Mouse (Mus musculus) CH12.LX (cell line): Measurements from ENCODE around the gene Ndufs2. TPM values are rescaled to one million over a fixed set of nuclear protein-coding genes. Genes with fewer than 3 reads are reported as not detected.

Source experiments
- DNase-seq: peaks from one replicate; pipeline ENCODE4 v3.0.0-alpha.2; 2013; ENCODE audit errors: extremely low read depth
- H3K27ac ChIP-seq: 2 replicates; pipeline ENCODE4 v1.5.1; 2012; ENCODE audit warnings: low read depth, mild to moderate bottlenecking, control low read depth, moderate library complexity; ENCODE audit not compliant: insufficient read depth
- H3K27me3 ChIP-seq: replicated peaks from 2 replicates; pipeline ENCODE3; 2012; ENCODE audit warnings: inconsistent platforms
- H3K36me3 ChIP-seq, 2 experiments: replicated peaks in 1 of 2; 2 replicates each; pipeline versions ENCODE3 to v1.6.1; 2012; ENCODE audit warnings: inconsistent platforms in 1 of 2, low read length in 1 of 2, mild to moderate bottlenecking in 1 of 2, mixed read lengths in 1 of 2, moderate library complexity in 1 of 2; ENCODE audit not compliant: control insufficient read depth in 1 of 2, insufficient read depth in 1 of 2
- H3K4me1 ChIP-seq, 2 experiments: 2 replicates each; pipeline ENCODE4 v1.6.1; 2012; ENCODE audit warnings: inconsistent platforms in 1 of 2, moderate library complexity in 1 of 2; ENCODE audit not compliant: insufficient read depth in 2 of 2, control insufficient read depth in 1 of 2
- H3K4me2 ChIP-seq: 2 replicates; pipeline ENCODE4 v1.6.1; 2012; ENCODE audit warnings: low read depth, mild to moderate bottlenecking, control low read depth; ENCODE audit not compliant: poor library complexity, insufficient read depth, severe bottlenecking
- H3K4me3 ChIP-seq, 3 experiments: fragments of 150-350 bp in 1 of 3; sonication (generic) in 1 of 3; replicated peaks in 1 of 3; 2 replicates each; pipeline versions ENCODE3 to v1.5.1; 2011 to 2012; ENCODE audit warnings: low read depth in 2 of 3, low read length in 2 of 3, mild to moderate bottlenecking in 2 of 3, moderate library complexity in 2 of 3, control low read depth in 1 of 3, improper control_type of control experiment in 1 of 3, inconsistent platforms in 1 of 3, mixed read lengths in 1 of 3; ENCODE audit not compliant: poor library complexity in 1 of 3
- H3K79me2 ChIP-seq: replicated peaks from 2 replicates; pipeline ENCODE4 v1.6.1; 2012; ENCODE audit warnings: mild to moderate bottlenecking, moderate library complexity; ENCODE audit not compliant: control insufficient read depth, poor library complexity, insufficient read depth, severe bottlenecking; ENCODE audit errors: extremely low read depth
- H3K9ac ChIP-seq: 2 replicates; pipeline ENCODE4 v1.6.1; 2012; ENCODE audit warnings: low read depth, mild to moderate bottlenecking, control low read depth, moderate library complexity; ENCODE audit not compliant: insufficient read depth
- H3K9me3 ChIP-seq: replicated peaks from 2 replicates; pipeline ENCODE3; 2012; ENCODE audit warnings: low read length, inconsistent platforms, mixed read lengths
- CHD2 ChIP-seq: IDR thresholded peaks from 2 replicates; pipeline ENCODE4 v1.6.1; 2011; ENCODE audit warnings: low read length, improper control_type of control experiment
- CTCF ChIP-seq, 2 experiments: IDR thresholded peaks in 1 of 2; conservative IDR thresholded peaks in 1 of 2; 2 replicates each; pipeline ENCODE4 v1.5.1; 2011 to 2012; ENCODE audit warnings: low read depth in 2 of 2, low read length in 2 of 2, improper control_type of control experiment in 1 of 2, inconsistent platforms in 1 of 2, mild to moderate bottlenecking in 1 of 2, moderate library complexity in 1 of 2
- E2F4 ChIP-seq: IDR thresholded peaks from 2 replicates; pipeline ENCODE4 v1.6.1; 2011; ENCODE audit warnings: low read depth, low read length, improper control_type of control experiment; ENCODE audit not compliant: insufficient replicate concordance
- ELF1 ChIP-seq: IDR thresholded peaks from 2 replicates; pipeline ENCODE4 v1.6.1; 2014; ENCODE audit warnings: low read depth, mild to moderate bottlenecking, inconsistent platforms, low read length, improper control_type of control experiment
- EP300 ChIP-seq: IDR thresholded peaks from 2 replicates; pipeline ENCODE4 v1.6.1; 2011; ENCODE audit warnings: low read length, improper control_type of control experiment
- ETS1 ChIP-seq: conservative IDR thresholded peaks from 2 replicates; pipeline ENCODE4 v1.6.1; 2012; ENCODE audit warnings: low read depth, mild to moderate bottlenecking, inconsistent platforms, low read length, improper control_type of control experiment, moderate library complexity
- HCFC1 ChIP-seq: IDR thresholded peaks from 2 replicates; pipeline ENCODE4 v1.6.1; 2012; ENCODE audit warnings: low read depth, mild to moderate bottlenecking, inconsistent platforms, low read length, improper control_type of control experiment
- KAT2A ChIP-seq: IDR thresholded peaks from 2 replicates; pipeline ENCODE4 v1.6.1; 2012; ENCODE audit warnings: low read length, improper control_type of control experiment, inconsistent platforms; ENCODE audit not compliant: insufficient replicate concordance
- MAFK ChIP-seq: IDR thresholded peaks from 2 replicates; pipeline ENCODE4 v1.6.1; 2011; ENCODE audit warnings: low read length, improper control_type of control experiment; ENCODE audit not compliant: insufficient replicate concordance
- MAX ChIP-seq: IDR thresholded peaks from 2 replicates; pipeline ENCODE4 v1.6.1; 2011; ENCODE audit warnings: low read length, improper control_type of control experiment
- MAZ ChIP-seq: IDR thresholded peaks from 2 replicates; pipeline ENCODE4 v1.6.1; 2012; ENCODE audit warnings: low read depth, mild to moderate bottlenecking, inconsistent platforms, low read length, improper control_type of control experiment, moderate library complexity
- MEF2A ChIP-seq: IDR thresholded peaks from 2 replicates; pipeline ENCODE4 v1.6.1; 2014; ENCODE audit warnings: low read depth, mild to moderate bottlenecking, inconsistent platforms, low read length, improper control_type of control experiment, borderline replicate concordance
- MXI1 ChIP-seq: IDR thresholded peaks from 2 replicates; pipeline ENCODE4 v1.6.1; 2011; ENCODE audit warnings: mild to moderate bottlenecking, low read depth, low read length, improper control_type of control experiment
- MYC ChIP-seq: IDR thresholded peaks from 2 replicates; pipeline ENCODE4 v1.6.1; 2011; ENCODE audit warnings: low read depth, mild to moderate bottlenecking, improper control_type of control experiment, low read length
- NELFE ChIP-seq: IDR thresholded peaks from 2 replicates; pipeline ENCODE4 v1.6.1; 2011; ENCODE audit warnings: low read depth, low read length, improper control_type of control experiment
- NRF1 ChIP-seq: IDR thresholded peaks from 2 replicates; pipeline ENCODE4 v1.6.1; 2014; ENCODE audit warnings: low read depth, mild to moderate bottlenecking, inconsistent platforms, low read length, improper control_type of control experiment, moderate library complexity
- PAX5 ChIP-seq: IDR thresholded peaks from 2 replicates; pipeline ENCODE4 v1.6.1; 2012; ENCODE audit warnings: low read length, inconsistent platforms, mixed read lengths
- POLR2AphosphoS2 ChIP-seq: IDR thresholded peaks from 2 replicates; pipeline ENCODE4 v1.6.1; 2011; ENCODE audit warnings: low read depth, low read length, improper control_type of control experiment
- RAD21 ChIP-seq: IDR thresholded peaks from 2 replicates; pipeline ENCODE4 v1.6.1; 2011; ENCODE audit warnings: low read depth, mild to moderate bottlenecking, low read length, improper control_type of control experiment, moderate library complexity
- SIN3A ChIP-seq: IDR thresholded peaks from 2 replicates; pipeline ENCODE4 v1.6.1; 2012; ENCODE audit warnings: low read length, improper control_type of control experiment, inconsistent platforms
- SMC3 ChIP-seq: IDR thresholded peaks from 2 replicates; pipeline ENCODE4 v1.6.1; 2011; ENCODE audit warnings: low read depth, low read length, improper control_type of control experiment
- TBP ChIP-seq: conservative IDR thresholded peaks from 2 replicates; pipeline ENCODE4 v1.6.1; 2011; ENCODE audit warnings: low read depth, low read length, improper control_type of control experiment
- UBTF ChIP-seq: IDR thresholded peaks from 2 replicates; pipeline ENCODE4 v1.6.1; 2012; ENCODE audit warnings: low read depth, mild to moderate bottlenecking, inconsistent platforms, low read length, improper control_type of control experiment, moderate library complexity
- USF1 ChIP-seq: IDR thresholded peaks from 2 replicates; pipeline ENCODE4 v1.6.1; 2014; ENCODE audit warnings: low read depth, mild to moderate bottlenecking, inconsistent platforms, low read length, improper control_type of control experiment
- ZC3H11A ChIP-seq: IDR thresholded peaks from 2 replicates; pipeline ENCODE4 v1.6.1; 2012; ENCODE audit warnings: low read depth, mild to moderate bottlenecking, inconsistent platforms, low read length, improper control_type of control experiment
- ZKSCAN1 ChIP-seq: IDR thresholded peaks from 2 replicates; pipeline ENCODE4 v1.6.1; 2012; ENCODE audit warnings: low read depth, inconsistent platforms, low read length, improper control_type of control experiment, borderline replicate concordance
- ZMIZ1 ChIP-seq: IDR thresholded peaks from 2 replicates; pipeline ENCODE4 v1.6.1; 2012; ENCODE audit warnings: low read depth, mild to moderate bottlenecking, inconsistent platforms, low read length, improper control_type of control experiment
- ZNF384 ChIP-seq: IDR thresholded peaks from 2 replicates; pipeline ENCODE4 v1.6.1; 2012; ENCODE audit warnings: low read depth, low read length, improper control_type of control experiment, inconsistent platforms
- dilution Hi-C: fragments of 300-500 bp; cut with MboI; formaldehyde crosslinking; loops from 2 replicates; pipeline ENCODE4 v1.14.3; 2020; ENCODE audit warnings: low sequenced_read_pairs; ENCODE audit not compliant: extremely low pct_unique_long_range_greater_than_20kb, extremely low pct_ligation_motif_present
- in situ Hi-C: fragments of 300-500 bp; cut with MboI; formaldehyde crosslinking; loops from 3 replicates; pipeline ENCODE4 v1.14.3; 2019; ENCODE audit warnings: low sequenced_read_pairs, low pct_ligation_motif_present, low pct_unique_long_range_greater_than_20kb, mixed read lengths
- polyA plus RNA-seq: library from polyadenylated mRNA; unstranded; fragments of >175 nt; gene quantifications from 2 replicates; pipeline ENCODE4 v1.2.1, GENCODE M21; 2012; ENCODE audit warnings: low read depth; ENCODE audit not compliant: insufficient read length
- total RNA-seq, 2 experiments: library from RNA; depleted of rRNA; stranded (reverse); fragments of 300-350 nt in 1 of 2; fragments of >200 nt in 1 of 2; gene quantifications; 2 replicates each; pipeline ENCODE4 v1.2.3; 2012 to 2014

Ndufs2 gene
- total and polyA plus RNA-seq, 3 experiments = 242 to 265 (median 242) TPM

DNA sequence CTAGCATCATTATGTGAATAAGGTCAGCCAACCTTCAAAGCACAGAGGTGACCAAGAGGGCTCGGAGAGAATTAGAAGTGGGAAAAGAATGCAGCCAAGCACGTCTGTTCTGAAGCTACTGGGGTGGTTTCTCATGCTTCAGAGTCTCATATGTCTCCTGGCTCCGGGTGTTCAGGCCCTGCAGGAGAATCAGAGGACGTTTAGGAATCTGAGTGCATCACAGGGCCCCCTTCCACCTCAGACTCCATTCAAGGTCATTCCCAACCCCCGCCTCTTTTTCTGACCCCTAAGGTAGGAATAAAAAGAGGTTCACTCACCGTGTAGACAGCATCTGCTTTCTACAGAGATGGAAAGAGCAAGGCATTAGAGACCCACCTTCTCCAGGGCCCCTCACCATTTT, 21.4 kb downstream of the Ndufs2 start:
- H3K4me2 ChIP-seq = no peak overlapping the region
- no peak overlapping the region for H3K4me3 ChIP-seq
- peaks cover 11 to 68% of the 10 kb centered on the region in 2 experiments for H3K4me1 ChIP-seq
- in situ Hi-C loops (loop anchor here (10.0 kb wide), 1 partner anchor 335 kb away; no protein-coding TSS in a partner anchor), dilution Hi-C loops (no loop called here)
- DNase-seq = no peak
- no peaks in the 10 kb centered on the region for H3K9me3 ChIP-seq
- H3K27me3 ChIP-seq = no peaks in the 10 kb centered on the region
- TF ChIP-seq CTCF (conservative IDR thresholded peaks at IDR 0.05 in 1 of 2, IDR thresholded peaks at IDR 0.05 in 1 of 2; ENCODE audit: low read depth in 2 of 2, low read length in 2 of 2) (no peak), POLR2AphosphoS2 (no peak), PAX5 (no peak)
- no peak overlapping the region for H3K9ac ChIP-seq
- no peaks in the 10 kb centered on the region for H3K79me2 ChIP-seq
- H3K27ac ChIP-seq = no peak overlapping the region
- H3K36me3 ChIP-seq = peaks cover 10 to 21% of the 10 kb centered on the region in 2 experiments

GRCm38 (mm10) chr1:171227879-171228278, 23.3 kb downstream of the Ndufs2 start:
- DNase-seq = no peak
- no peak overlapping the region for H3K9ac ChIP-seq
- TF ChIP-seq UBTF (no peak), CHD2 (no peak), ZMIZ1 (no peak), SMC3 (no peak), E2F4 (no peak), MAFK (no peak), SIN3A (no peak), MYC (no peak), HCFC1 (no peak), MXI1 (no peak), EP300 (no peak)
- TF ChIP-seq, all 38 proteins: peak for 0
- H3K4me2 ChIP-seq = no peak overlapping the region
- no peak overlapping the region for H3K4me3 ChIP-seq
- dilution Hi-C loops (no loop called here), in situ Hi-C loops (loop anchor here (10.0 kb wide), 1 partner anchor 333 kb away; no protein-coding TSS in a partner anchor)
- no peak overlapping the region for H3K27ac ChIP-seq
- no peaks in the 10 kb centered on the region for H3K79me2 ChIP-seq
- H3K9me3 ChIP-seq = no peaks in the 10 kb centered on the region
- peaks cover 11 to 53% of the 10 kb centered on the region in 2 experiments for H3K4me1 ChIP-seq
- peaks cover 0 to 12% of the 10 kb centered on the region in 2 experiments for H3K36me3 ChIP-seq
- no peaks in the 10 kb centered on the region for H3K27me3 ChIP-seq

DNA sequence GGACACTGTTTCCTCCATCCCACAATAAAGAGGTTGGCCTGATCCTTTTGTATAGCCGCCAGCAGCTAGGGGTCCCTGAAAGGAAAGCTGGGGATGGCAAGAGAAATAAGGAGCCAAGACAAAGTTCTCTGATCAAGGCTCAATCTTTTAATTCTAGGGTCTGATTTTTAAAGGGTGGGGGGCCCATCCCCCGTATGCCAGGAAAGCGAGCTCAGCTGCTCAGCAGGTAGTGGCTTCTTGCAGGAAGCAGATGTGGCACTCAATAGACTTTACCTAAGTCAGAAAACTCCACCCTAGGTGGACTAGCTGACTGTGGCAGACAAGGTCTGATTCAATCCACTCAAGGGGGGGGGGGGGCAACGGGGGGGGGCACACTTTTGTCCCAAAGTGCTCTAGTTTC, 24.4 kb downstream of the Ndufs2 start:
- H3K4me2 ChIP-seq = no peak overlapping the region
- no peaks in the 10 kb centered on the region for H3K27me3 ChIP-seq
- H3K36me3 ChIP-seq = peaks cover 0 to 12% of the 10 kb centered on the region in 2 experiments
- no peak overlapping the region for H3K4me3 ChIP-seq
- H3K79me2 ChIP-seq = no peaks in the 10 kb centered on the region
- peaks cover 11 to 42% of the 10 kb centered on the region in 2 experiments for H3K4me1 ChIP-seq
- no peak overlapping the region for H3K27ac ChIP-seq
- in situ Hi-C loops = loop anchor here (10.0 kb wide), 1 partner anchor 332 kb away; no protein-coding TSS in a partner anchor
- H3K9ac ChIP-seq = no peak overlapping the region
- no peaks in the 10 kb centered on the region for H3K9me3 ChIP-seq
- dilution Hi-C loops = no loop called here
- no peak for DNase-seq
- no peak for TF ChIP-seq RAD21
- no peak for TF ChIP-seq KAT2A
- no peak for TF ChIP-seq ETS1
- no peak for TF ChIP-seq NRF1
- TF ChIP-seq MYC = no peak
- TF ChIP-seq ZNF384 = no peak
- no peak for TF ChIP-seq USF1
- no peak for TF ChIP-seq TBP
- TF ChIP-seq ELF1 = no peak
- TF ChIP-seq MAZ = no peak
- no peak for TF ChIP-seq NELFE
- no peak for TF ChIP-seq MXI1
- no peak for TF ChIP-seq ZKSCAN1
- no peak for TF ChIP-seq MAFK
- TF ChIP-seq MEF2A = no peak
- TF ChIP-seq MAX = no peak
- no peak for TF ChIP-seq ZC3H11A
